Mouse (Mus musculus) layer of hippocampus, postnatal 14 days (tissue): ENCODE data around the gene B3galt1. TPM values are rescaled to one million over a fixed set of nuclear protein-coding genes. Genes with fewer than 3 reads are reported as not detected.

Source experiments
- microRNA-seq, 2 experiments: library from miRNA; unstranded; fragments of <30 nt; microRNA quantifications; one replicate each; pipeline ENCODE4 v1.2.0; 2021
- total RNA-seq, 2 experiments: library from RNA; stranded (reverse); gene quantifications; 2 replicates each; pipeline ENCODE4 v1.2.3; 2021

The B3galt1 gene
- total RNA-seq, 2 experiments from 2014 or later: 85.3 to 88.1 TPM

Small RNA genes lying within 50 kb of the gene (microRNA-seq; reads per million reads assigned to microRNA genes)
- gene Mir6335 (0 reads per million in 2 experiments), gene Mir7224 (10.6 to 22.7 reads per million in 2 experiments)

Other genes with a start within 250 kb of the B3galt1 start
- not detected for gene Gm21830, start 152.1 kb upstream of the B3galt1 start, total RNA-seq
- gene Gm26727, start 132.7 kb upstream of the B3galt1 start, total RNA-seq: not detected
- gene Xirp2, start 119.9 kb upstream of the B3galt1 start, total RNA-seq: not detected